Mouse (Mus musculus) adrenal gland (tissue): Measurements from ENCODE around the gene Mobp.
"Not testable (repeated sequence)": the region's sequence is repeated elsewhere in the genome, so short reads cannot be mapped to it uniquely, and the experiment has no call there.

Source experiments
- intact Hi-C: fragments of 180-260 bp; cut with DNase I; formaldehyde crosslinking; loops from one replicate; pipeline ENCODE4 v1.15.1; 2025
- long read RNA-seq, 2 experiments: library from polyadenylated mRNA; unstranded; transcript quantifications; one replicate each; pipeline ENCODE4 v2.0.0; 2020; ENCODE audit warnings: borderline replicate concordance in 1 of 2; ENCODE audit not compliant: insufficient replicate concordance in 1 of 2

The Mobp gene
- long read RNA-seq, experiment 1 = 0 reads
- long read RNA-seq, experiment 2 = 0 reads

- intact Hi-C loops = no loop called here
These were observed at the start of gene Mobp for GRCm38 (mm10) chr9:120149222-120149828. Gene Mobp, plus strand, starts transcription at chr9:120149707.

GRCm38 (mm10) chr9:120101165-120101564 lies 48.3 kb upstream of the Mobp start:
- intact Hi-C loops = no loop called here

DNA sequence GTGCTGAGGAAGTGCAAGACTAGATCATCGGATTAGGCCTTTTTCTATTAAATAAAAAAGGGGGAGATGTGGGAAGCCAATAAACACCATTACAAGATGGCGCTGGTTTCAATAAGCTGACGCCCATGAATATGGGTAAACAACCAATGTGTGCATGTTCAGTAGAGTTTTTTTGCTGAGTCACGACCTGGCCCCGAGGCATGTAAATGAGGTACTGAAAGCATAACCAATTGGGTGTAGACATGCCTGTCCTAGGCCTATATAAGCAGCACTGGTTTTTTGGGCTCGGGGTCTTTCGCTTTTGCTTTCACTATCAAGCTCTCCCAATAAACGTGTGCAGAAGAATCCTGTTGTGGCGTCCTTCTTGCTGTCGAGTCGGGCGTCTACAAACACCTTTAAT lies 40.6 kb upstream of the Mobp start:
- intact Hi-C loops = not testable (repeated sequence)

DNA sequence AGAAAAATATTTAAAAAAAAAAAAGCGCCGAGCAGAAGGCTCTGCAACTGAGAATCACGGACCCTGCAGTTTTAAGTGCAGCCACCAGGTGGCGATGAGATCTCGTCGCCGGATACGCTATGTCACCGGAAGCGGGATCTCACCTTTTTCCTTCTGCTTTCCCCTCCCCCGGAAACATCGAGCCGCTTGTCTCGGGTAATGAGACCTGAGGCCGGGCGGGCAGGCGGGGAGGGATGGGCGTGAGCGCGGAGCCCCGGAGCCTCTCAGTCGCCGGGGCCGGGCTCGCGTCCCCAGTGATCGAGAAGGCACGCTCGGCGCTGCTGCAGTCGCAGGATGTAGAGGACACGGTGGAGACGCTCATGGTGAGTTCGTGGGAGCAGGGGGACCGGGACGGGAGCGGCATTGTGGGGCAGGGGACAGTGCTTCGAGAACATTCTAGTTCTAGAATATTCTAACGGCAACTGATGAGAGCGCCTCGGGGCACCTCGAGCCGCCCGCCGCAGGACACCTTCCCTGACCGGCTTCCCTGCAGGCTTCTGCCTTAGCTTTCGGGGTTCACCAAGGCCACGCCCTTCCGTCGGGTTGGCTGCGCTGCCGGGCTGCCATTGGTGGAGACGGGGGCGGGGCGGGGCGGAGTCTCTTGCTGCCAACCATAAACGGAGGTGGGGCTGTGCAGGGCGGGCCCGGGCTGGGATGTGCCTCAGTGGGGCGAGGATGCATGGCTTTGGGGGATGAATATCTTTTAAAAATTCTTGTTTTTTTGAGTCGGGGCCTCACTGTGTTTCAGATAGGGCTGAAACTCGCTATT lies 39.1 kb upstream of the Mobp start, which contains the start of gene Slc25a38:
Gene Slc25a38 (plus strand): TSS at position 164 of the 808 bp plus-strand sequence.
- intact Hi-C loops = no loop called here

DNA sequence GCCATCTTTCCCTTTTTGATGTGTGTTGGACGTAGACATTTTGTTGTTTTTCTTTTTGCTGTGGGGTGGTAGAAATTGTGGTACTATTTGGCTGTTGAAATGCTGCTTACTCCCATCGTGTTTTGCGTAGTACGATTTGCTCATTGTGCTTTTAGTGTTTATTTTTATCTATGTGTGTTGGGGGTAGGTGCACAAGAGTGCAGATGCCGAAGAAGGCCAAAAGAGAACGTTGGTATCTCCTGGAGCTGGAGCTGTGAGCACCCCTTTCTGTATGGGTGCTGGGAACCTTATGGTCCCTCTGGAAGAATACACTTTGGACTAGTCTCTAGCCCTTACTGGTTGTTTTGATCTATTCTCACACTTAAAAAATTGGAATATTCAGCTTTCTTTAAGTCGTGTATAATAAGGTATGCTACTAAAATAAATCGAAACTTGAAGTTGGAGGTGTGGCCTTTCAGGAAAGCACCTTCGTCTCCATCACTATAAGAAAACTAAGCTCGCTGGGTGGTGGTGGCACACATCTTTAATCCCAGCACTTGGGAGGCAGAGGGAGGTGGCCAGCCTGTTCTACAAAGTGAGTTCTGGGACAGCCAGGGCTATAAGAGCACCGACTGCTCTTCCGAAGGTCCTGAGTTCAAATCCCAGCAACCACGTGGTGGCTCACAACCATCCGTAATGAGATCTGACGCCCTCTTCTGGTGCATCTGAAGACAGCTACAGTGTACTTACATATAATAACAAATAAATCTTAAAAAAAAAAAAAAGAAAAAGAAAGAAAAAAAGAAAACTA lies 38.2 kb upstream of the Mobp start:
- intact Hi-C loops = no loop called here

GRCm38 (mm10) chr9:120112472-120112871 lies 37.0 kb upstream of the Mobp start:
- intact Hi-C loops = no loop called here

DNA sequence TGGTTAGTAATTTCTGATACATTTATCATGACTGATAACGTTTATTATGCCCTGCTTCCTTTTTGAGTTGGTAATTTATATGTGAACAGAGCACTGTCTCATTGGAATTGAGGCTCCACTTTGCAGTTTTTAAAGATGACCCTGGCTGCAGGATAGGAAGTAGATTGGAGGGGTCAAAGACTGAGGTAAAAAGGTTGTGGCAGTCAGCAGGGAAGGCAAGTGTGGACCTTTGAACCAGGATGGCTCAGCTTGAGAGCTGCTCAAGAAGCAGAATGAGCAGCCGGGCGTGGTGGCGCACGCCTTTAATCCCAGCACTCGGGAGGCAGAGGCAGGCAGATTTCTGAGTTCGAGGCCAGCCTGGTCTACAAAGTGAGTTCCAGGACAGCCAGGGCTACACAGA lies 36.1 kb upstream of the Mobp start:
- intact Hi-C loops = no loop called here

GRCm38 (mm10) chr9:120114051-120114788 lies 35.3 kb upstream of the Mobp start:
- intact Hi-C loops = no loop called here

GRCm38 (mm10) chr9:120114789-120115151 lies 34.7 kb upstream of the Mobp start:
- intact Hi-C loops = no loop called here

DNA sequence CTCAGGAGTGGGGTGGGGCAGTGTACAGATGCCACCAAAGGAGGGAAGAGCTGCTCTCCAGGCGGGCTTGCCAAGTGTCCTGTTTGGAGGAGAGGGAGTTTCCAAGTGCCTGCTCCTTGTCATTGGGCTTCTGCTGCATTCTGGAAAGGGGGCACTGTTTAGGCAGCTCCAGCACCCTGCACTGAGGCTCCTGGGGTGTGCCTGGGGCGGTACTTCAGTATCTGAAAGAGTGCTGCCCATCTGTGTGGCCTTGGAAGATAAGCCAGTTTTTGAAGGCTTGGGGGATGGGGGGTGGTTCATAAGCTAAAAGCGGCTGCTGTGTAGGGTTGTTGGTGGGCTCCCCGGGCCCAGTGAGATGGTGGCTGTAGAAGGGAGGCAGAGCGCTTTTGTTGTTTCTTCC lies 33.9 kb upstream of the Mobp start:
- intact Hi-C loops = no loop called here

GRCm38 (mm10) chr9:120116184-120116624 lies 33.3 kb upstream of the Mobp start:
- intact Hi-C loops = no loop called here

DNA sequence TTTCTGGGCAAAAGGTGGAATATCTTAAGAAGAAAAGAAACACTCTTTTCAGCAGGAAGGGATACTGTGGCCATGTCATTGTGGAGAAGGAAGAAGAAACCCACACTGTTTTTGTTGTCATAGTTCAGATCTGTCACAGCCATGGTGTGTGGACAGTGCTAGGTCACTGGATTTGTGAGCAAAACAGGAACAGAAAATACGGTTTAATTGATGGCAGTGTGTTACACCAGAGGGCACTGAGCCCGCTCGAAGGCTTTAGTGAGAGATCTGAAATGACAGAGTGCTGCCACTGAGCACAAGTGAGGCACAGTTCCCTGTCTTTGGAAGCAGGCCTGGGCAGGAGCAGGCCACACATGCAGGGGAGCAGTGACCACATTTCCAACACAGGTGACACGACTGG lies 31.3 kb upstream of the Mobp start:
- intact Hi-C loops = no loop called here

- intact Hi-C loops = no loop called here
These were observed 29.0 kb upstream of the Mobp start for GRCm38 (mm10) chr9:120120503-120120902.

- intact Hi-C loops = no loop called here
These were observed 22.6 kb upstream of the Mobp start for GRCm38 (mm10) chr9:120126868-120127267.

DNA sequence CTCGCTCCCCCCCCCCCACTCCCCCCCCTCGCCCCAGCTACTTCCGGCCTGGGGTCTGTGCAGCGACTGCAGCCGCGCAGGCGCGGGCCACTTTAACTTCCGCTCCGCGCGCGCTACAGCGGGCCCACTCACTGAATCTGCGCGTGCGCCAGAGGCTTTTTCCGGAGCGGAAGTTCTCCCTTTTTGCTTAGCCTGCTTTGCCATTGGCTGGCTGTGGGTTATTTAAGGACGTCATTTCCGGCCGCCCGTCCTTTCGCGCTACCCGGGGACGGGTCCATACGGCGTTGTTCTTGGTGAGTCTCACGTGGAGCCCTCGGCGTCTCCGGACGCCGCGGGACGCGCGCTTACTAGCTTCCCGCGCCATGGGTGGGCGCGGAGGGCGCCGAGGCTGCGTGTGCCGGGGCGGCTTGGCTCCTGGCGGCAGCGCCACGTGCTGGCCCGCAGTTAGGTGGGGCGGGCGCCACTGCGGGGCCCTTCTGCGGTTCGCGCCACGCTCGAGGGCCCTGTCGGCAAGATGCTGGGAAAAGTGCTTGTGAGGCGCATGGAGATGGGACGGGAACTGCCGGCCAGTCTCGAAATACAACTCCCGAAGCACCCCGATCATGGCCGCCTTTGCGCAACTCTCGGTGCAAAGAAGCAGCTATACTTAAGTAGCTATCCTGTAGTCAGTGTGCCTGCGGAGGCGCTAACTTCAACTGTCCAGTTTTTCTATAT lies 21.8 kb upstream of the Mobp start, which contains the start of gene Rpsa:
Gene Rpsa (plus strand): TSS at position 152 of the 714 bp plus-strand sequence.
- intact Hi-C loops = no loop called here

DNA sequence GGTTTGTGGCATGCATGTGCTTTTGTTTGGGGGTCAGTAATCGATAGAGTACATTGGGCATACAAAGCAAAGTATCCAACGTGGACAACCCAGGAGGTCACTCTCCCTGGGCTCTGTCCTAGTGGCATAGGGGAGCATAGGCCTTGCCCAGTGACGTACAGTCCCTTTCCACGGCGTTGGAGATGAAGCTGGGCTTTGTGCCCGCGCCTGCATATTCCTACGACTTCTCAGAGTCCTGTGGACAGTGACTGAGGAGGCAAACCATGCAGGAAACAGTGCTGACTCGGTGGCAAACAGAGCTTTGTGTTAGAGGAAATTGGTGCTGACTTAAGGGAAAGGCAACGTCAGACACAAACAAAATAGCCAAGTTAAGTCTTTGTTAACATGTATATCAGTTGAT lies 20.2 kb upstream of the Mobp start:
- intact Hi-C loops = no loop called here

DNA sequence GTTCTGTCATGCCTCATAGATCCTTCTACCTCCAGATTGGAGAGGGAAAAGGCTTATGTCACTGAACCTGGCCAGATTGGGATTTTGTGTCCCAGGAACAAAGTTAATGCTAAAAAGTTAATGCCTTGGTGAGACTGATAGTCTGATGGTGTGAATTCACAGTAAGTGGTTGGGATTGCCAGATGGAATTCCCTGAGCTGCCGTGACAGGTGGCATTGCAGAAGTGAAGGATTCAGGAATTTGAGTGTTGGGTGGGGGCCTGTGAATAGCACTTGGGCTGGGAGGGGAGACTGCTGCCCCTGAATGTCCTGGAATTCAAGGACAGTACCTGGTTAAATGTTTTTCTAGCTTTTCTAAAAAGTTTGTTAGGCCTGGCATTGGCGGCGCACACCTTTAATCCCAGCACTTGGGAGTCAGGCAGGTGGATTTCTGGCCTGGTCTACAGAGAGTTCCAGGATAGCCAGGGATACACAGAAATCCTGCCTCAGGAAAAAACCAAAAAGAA lies 17.7 kb upstream of the Mobp start:
- intact Hi-C loops = no loop called here

GRCm38 (mm10) chr9:120132980-120133754 lies 16.3 kb upstream of the Mobp start:
- intact Hi-C loops = no loop called here

- intact Hi-C loops = no loop called here
These were observed 15.6 kb upstream of the Mobp start for GRCm38 (mm10) chr9:120133755-120134475.
